Mouse (Mus musculus) heart, embryonic 14.5 days (tissue): ENCODE results near the gene Ctcf. TPM values are rescaled to one million over a fixed set of nuclear protein-coding genes. Genes with fewer than 3 reads are reported as not detected.

Experiments
- ATAC-seq: fragments of 200-750 bp; cut with Nextera tagmentation; 2 replicates; pipeline ENCODE4 v1.8.0; 2017; ENCODE audit warnings: low read depth, moderate TSS enrichment; ENCODE audit not compliant: insufficient number of reproducible peaks, insufficient read depth, low FRiP score
- H3K27ac ChIP-seq, 2 experiments: fragments of 200-500 bp in 1 of 2; fragments of 300-500 bp in 1 of 2; sonication (generic) in 1 of 2; replicated peaks in 1 of 2; 2 replicates each; pipeline ENCODE4 v1.5.1; 2012 to 2014; ENCODE audit warnings: low read depth in 2 of 2, low read length in 2 of 2, control low read depth in 1 of 2, mild to moderate bottlenecking in 1 of 2, mixed read lengths in 1 of 2; ENCODE audit not compliant: control insufficient read depth in 1 of 2, insufficient read depth in 1 of 2
- H3K27me3 ChIP-seq: fragments of 300-500 bp; sonication (generic); 2 replicates; pipeline ENCODE4 v1.6.1; 2014; ENCODE audit warnings: mild to moderate bottlenecking, low read length, control low read depth; ENCODE audit not compliant: control insufficient read depth, insufficient read depth
- H3K36me3 ChIP-seq: fragments of 300-500 bp; sonication (generic); 2 replicates; pipeline ENCODE4 v1.6.1; 2014; ENCODE audit warnings: mild to moderate bottlenecking, control low read depth, low read length, mixed read lengths; ENCODE audit not compliant: control insufficient read depth, insufficient read depth
- H3K4me1 ChIP-seq, 2 experiments: fragments of 200-500 bp in 1 of 2; fragments of 300-500 bp in 1 of 2; sonication (generic) in 1 of 2; 2 replicates each; pipeline ENCODE4 v1.6.1; 2012 to 2014; ENCODE audit warnings: low read length in 2 of 2, control low read depth in 1 of 2, mixed read lengths in 1 of 2; ENCODE audit not compliant: control insufficient read depth in 2 of 2, insufficient read depth in 2 of 2
- H3K4me2 ChIP-seq: fragments of 300-500 bp; sonication (generic); 2 replicates; pipeline ENCODE4 v1.6.1; 2014; ENCODE audit warnings: mild to moderate bottlenecking, low read length
- H3K4me3 ChIP-seq, 2 experiments: fragments of 200-500 bp in 1 of 2; fragments of 300-500 bp in 1 of 2; sonication (generic) in 1 of 2; 2 replicates each; pipeline ENCODE4 v1.5.1; 2012 to 2014; ENCODE audit warnings: low read length in 2 of 2, mild to moderate bottlenecking in 2 of 2, control low read depth in 1 of 2, low read depth in 1 of 2, moderate library complexity in 1 of 2; ENCODE audit not compliant: control insufficient read depth in 1 of 2, insufficient read depth in 1 of 2
- H3K9ac ChIP-seq: fragments of 300-500 bp; sonication (generic); 2 replicates; pipeline ENCODE4 v1.6.1; 2014; ENCODE audit warnings: mild to moderate bottlenecking, low read length
- H3K9me3 ChIP-seq: fragments of 300-500 bp; sonication (generic); 2 replicates; pipeline ENCODE4 v1.6.1; 2016; ENCODE audit warnings: low read length, control low read depth; ENCODE audit not compliant: control insufficient read depth
- WGBS: fragments of 180-500 bp; shearing (Covaris S2); extraction: QIAGEN DNeasy Blood & Tissue Kit; methylation state at CpG from one replicate; pipeline ENCODE4 v1.1.7; 2014; 5-methylcytosine and 5-hydroxymethylcytosine counted together
- polyA plus RNA-seq: library from polyadenylated mRNA; unstranded; fragments of >200 nt; fragmentation: Nextera tagmentation; extraction: Ambion mirVana; gene quantifications from 2 replicates; pipeline ENCODE4 v1.2.1, GENCODE M21; 2014

The Ctcf gene
- polyA plus RNA-seq, 1 experiment from 2014 or later = 62.5 TPM

DNA sequence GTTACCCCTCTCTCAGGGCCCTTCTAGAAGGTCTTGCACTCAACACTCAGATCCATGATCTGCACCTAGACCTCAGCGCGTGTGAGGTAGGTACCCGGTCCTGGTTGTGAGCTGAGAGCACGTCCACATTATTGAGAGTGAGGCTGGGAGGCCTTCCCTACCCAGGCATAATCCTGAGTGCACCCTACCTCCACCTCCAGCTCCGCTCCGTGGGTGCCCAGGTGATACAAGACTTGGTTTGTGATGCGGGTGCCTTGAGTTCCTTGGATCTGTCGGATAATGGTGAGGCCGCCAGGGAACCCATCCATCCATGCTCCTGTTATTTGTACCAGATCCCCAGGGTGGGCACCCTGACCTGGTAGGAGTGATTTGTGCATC is 53.6 kb downstream of the Ctcf start:
- Histone ChIP-seq H3K4me3 (no peak overlapping the region), H3K27me3 (peaks cover 17% of the 10 kb centered on the region), H3K4me2 (no peak overlapping the region), H3K36me3 (no peaks in the 10 kb centered on the region), H3K27ac (no peak overlapping the region), H3K9me3 (peaks cover 4% of the 10 kb centered on the region; the same call in 1 of the 2 replicates), H3K4me1 (peaks cover 5 to 15% of the 10 kb centered on the region in 2 experiments; a peak in 2 of 4 replicates), H3K9ac (no peak overlapping the region)
- WGBS = 82% methylated on average over 9 of the region's 9 CpGs
- ATAC-seq = no peak

GRCm38 (mm10) chr8:105690978-105691377 is 54.6 kb downstream of the Ctcf start:
- Histone ChIP-seq H3K9ac (no peak overlapping the region), H3K4me3 (no peak overlapping the region), H3K27ac (no peak overlapping the region), H3K9me3 (peaks cover 4% of the 10 kb centered on the region; the same call in 1 of the 2 replicates), H3K36me3 (no peaks in the 10 kb centered on the region), H3K27me3 (peaks cover 19% of the 10 kb centered on the region), H3K4me1 (peaks cover 5 to 12% of the 10 kb centered on the region in 2 experiments; a peak in 2 of 4 replicates), H3K4me2 (no peak overlapping the region)
- no peak for ATAC-seq
- WGBS = 72% methylated on average over 14 of the region's 14 CpGs

DNA sequence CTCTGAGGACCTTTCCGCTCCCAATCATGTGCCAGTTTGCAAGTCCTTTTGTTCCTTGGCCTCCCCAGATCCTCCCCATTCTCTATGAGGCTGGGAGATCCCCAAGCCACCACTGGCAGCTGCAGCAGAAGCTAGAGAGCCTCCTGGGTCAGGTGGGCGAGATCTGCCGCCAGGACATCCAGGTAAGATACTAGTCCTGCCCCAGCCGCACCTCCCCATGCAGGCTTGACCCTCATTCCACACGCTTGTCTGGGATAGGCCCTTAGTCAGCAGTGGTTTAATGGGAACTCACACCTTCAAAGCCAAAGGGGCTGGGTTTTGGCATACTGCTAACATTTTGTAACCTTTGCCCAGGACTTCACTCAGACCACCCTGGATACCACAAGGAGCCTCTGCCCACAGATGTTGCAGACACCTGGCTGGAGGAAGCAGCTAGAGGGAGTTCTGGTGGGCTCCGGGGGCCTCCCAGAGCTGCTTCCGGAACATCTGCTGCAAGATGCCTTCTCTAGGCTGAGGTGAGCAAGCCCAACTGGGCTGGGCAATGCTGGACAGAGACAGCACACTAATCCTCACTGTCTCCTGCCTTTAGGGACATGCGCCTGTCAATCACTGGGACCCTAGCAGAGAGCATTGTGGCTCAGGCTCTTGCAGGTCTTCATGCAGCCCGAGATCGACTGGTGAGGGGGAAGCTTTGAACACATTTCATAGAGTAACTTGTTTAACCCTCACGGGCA is 56.2 kb downstream of the Ctcf start:
- no peak overlapping the region for H3K4me2 ChIP-seq
- no peak overlapping the region for H3K27ac ChIP-seq
- H3K4me1 ChIP-seq = peaks cover 5 to 11% of the 10 kb centered on the region in 2 experiments; a peak in 2 of 4 replicates
- ATAC-seq = no peak
- peaks cover 19% of the 10 kb centered on the region for H3K27me3 ChIP-seq
- H3K9me3 ChIP-seq = peaks cover 4% of the 10 kb centered on the region; the same call in 1 of the 2 replicates
- WGBS = 87% methylated on average over 11 of the region's 11 CpGs
- peaks cover 10% of the 10 kb centered on the region for H3K36me3 ChIP-seq
- H3K4me3 ChIP-seq = no peak overlapping the region
- no peak overlapping the region for H3K9ac ChIP-seq

- peaks cover 19% of the 10 kb centered on the region for H3K27me3 ChIP-seq
- peak overlapping the region; percentile 45 to 46 for H3K4me3 ChIP-seq
- peaks cover 5% of the 10 kb centered on the region in 2 experiments; a peak in 2 of 4 replicates for H3K4me1 ChIP-seq
- H3K36me3 ChIP-seq = peaks cover 21% of the 10 kb centered on the region
- 5% methylated on average over 30 of the region's 30 CpGs for WGBS
- no peak overlapping the region for H3K27ac ChIP-seq
- ATAC-seq = no peak
- peak overlapping the region; percentile 34; the same call in 1 of the 2 replicates for H3K9ac ChIP-seq
- H3K4me2 ChIP-seq = peak overlapping the region; percentile 93
- peaks cover 4% of the 10 kb centered on the region; the same call in 1 of the 2 replicates for H3K9me3 ChIP-seq
Observed at GRCm38 (mm10) chr8:105693648-105694047, 57.3 kb downstream of the Ctcf start.

DNA sequence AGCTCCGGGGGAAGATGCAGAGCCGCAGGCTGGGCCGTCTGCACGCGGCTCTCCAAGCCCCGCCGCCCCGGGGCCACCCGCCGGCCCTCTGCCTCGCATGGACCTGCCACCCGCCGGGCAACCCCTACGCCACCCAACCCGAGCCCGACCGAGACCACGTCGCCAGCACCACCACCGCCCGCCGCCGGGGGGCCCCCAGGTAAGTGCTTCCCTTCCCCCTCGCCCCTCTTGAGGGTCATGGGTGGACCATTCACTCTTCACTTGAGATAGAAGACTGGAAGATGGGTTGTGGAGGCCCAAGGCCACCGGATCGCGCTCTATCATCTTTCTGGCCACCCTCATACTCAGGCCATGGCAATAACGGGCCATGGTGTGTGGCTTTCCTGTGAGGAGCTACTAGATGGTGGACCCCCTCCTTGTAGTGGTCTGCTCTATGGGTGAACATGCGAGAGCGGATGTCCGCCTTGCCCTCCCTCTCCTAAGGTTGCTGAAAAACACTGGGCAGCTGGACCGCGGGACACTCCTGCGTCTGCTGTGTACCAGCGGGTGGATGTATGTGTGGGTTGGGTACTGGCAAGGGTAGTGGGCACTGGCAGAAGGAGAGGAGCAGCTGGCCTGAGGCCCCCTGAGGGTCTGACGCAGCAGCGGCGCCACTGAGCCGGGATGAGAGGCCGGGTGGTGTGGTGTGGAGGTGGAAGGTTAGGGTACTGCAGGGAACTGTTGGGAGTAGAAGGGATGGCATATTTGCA is 57.9 kb downstream of the Ctcf start:
- H3K36me3 ChIP-seq = peaks cover 25% of the 10 kb centered on the region
- peaks cover 4% of the 10 kb centered on the region; the same call in 1 of the 2 replicates for H3K9me3 ChIP-seq
- peak overlapping the region; percentile 93 for H3K4me2 ChIP-seq
- H3K4me3 ChIP-seq = peak overlapping the region; percentile 45 to 46
- WGBS = 9% methylated on average over 40 of the region's 40 CpGs
- H3K27ac ChIP-seq = no peak overlapping the region
- peaks cover 16% of the 10 kb centered on the region for H3K27me3 ChIP-seq
- no peak for ATAC-seq
- peak overlapping the region; percentile 34 for H3K9ac ChIP-seq
- H3K4me1 ChIP-seq = peaks cover 5% of the 10 kb centered on the region in 2 experiments; a peak in 2 of 4 replicates

- no peak for ATAC-seq
- Histone ChIP-seq H3K9me3 (peaks cover 4% of the 10 kb centered on the region; the same call in 1 of the 2 replicates), H3K4me2 (no peak overlapping the region), H3K27me3 (peaks cover 6% of the 10 kb centered on the region), H3K9ac (no peak overlapping the region), H3K4me3 (no peak overlapping the region), H3K36me3 (peaks cover 30% of the 10 kb centered on the region), H3K4me1 (peaks cover 8 to 9% of the 10 kb centered on the region in 2 experiments; a peak in 3 of 4 replicates), H3K27ac (no peak overlapping the region)
- 72% methylated on average over 30 of the region's 30 CpGs for WGBS
Observed at GRCm38 (mm10) chr8:105695080-105695780, 58.9 kb downstream of the Ctcf start.

DNA sequence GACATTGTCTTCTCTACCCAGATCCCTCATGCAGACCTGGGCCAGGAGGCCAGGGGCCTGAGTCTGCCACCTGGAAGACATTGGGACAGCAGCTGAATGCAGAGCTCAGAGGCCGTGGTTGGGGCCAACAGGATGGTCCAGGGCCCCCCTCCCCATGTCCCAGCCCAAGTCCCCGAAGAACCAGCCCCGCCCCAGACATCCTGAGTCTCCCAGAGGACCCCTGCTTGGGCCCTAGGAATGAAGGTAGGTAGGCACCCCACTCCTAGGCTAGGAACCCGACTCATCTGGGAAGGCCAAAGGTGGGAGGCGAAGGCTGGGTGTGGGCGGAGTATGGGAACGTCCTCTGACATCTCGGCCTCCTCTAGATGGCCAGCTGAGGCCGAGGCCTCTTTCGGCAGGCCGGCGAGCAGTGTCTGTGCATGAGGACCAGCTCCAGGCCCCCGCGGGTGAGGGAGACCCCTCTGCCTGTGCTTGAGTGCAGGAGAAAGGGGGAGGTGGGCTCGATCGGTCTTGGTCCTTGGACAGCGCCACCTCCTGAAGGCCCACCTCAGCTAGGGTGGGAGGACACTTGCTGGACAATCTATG is 60.9 kb downstream of the Ctcf start:
- H3K27ac ChIP-seq = no peak overlapping the region
- H3K4me3 ChIP-seq = no peak overlapping the region
- no peak overlapping the region for H3K4me2 ChIP-seq
- ATAC-seq = no peak
- peaks cover 15 to 19% of the 10 kb centered on the region in 2 experiments; a peak in 3 of 4 replicates for H3K4me1 ChIP-seq
- WGBS = 89% methylated on average over 17 of the region's 17 CpGs
- peaks cover 30% of the 10 kb centered on the region for H3K36me3 ChIP-seq
- peaks cover 4% of the 10 kb centered on the region; the same call in 1 of the 2 replicates for H3K27me3 ChIP-seq
- peaks cover 4% of the 10 kb centered on the region; the same call in 1 of the 2 replicates for H3K9me3 ChIP-seq
- no peak overlapping the region for H3K9ac ChIP-seq
